Mouse (Mus musculus) midbrain, embryonic 14.5 days (tissue): ENCODE measurements at regions not wholly inside any gene's neighbourhood (a gene's known extent, or its start where the extent isn't known, plus 50 kb on each side); places are given as distances from the start of the nearest gene placed in this dataset.

Experiments
- ATAC-seq: fragments of 200-750 bp; cut with Nextera tagmentation; 2 replicates; pipeline ENCODE4 v1.8.0; 2017; ENCODE audit warnings: moderate number of reproducible peaks, moderate library complexity; ENCODE audit not compliant: low FRiP score, low TSS enrichment
- DNase-seq: peaks from one replicate; pipeline ENCODE4 v3.0.0-alpha.2; 2015
- H3K27ac ChIP-seq: fragments of 300-500 bp; sonication (generic); replicated peaks from 2 replicates; pipeline ENCODE4 v1.5.1; 2014; ENCODE audit warnings: mild to moderate bottlenecking, low read depth, low read length, moderate library complexity
- H3K27me3 ChIP-seq: fragments of 300-500 bp; sonication (generic); 2 replicates; pipeline ENCODE4 v1.6.1; 2014; ENCODE audit warnings: low read length, control low read depth, mixed read lengths; ENCODE audit not compliant: control insufficient read depth, insufficient read depth
- H3K36me3 ChIP-seq: fragments of 300-500 bp; sonication (generic); 2 replicates; pipeline ENCODE4 v1.6.1; 2014; ENCODE audit warnings: low read length, control low read depth; ENCODE audit not compliant: control insufficient read depth, insufficient read depth
- H3K4me1 ChIP-seq: fragments of 300-500 bp; sonication (generic); 2 replicates; pipeline ENCODE4 v1.6.1; 2014; ENCODE audit warnings: mild to moderate bottlenecking, antibody characterized with exemption, low read length, control low read depth; ENCODE audit not compliant: control insufficient read depth, insufficient read depth
- H3K4me2 ChIP-seq: fragments of 300-500 bp; sonication (generic); 2 replicates; pipeline ENCODE4 v1.6.1; 2014; ENCODE audit warnings: mild to moderate bottlenecking, low read length, moderate library complexity
- H3K4me3 ChIP-seq: fragments of 300-500 bp; sonication (generic); replicated peaks from 2 replicates; pipeline ENCODE4 v1.5.1; 2014; ENCODE audit warnings: low read depth, low read length
- H3K9ac ChIP-seq: fragments of 300-500 bp; sonication (generic); replicated peaks from 2 replicates; pipeline ENCODE4 v1.6.1; 2014; ENCODE audit warnings: mild to moderate bottlenecking, low read length, moderate library complexity
- H3K9me3 ChIP-seq: fragments of 300-500 bp; sonication (generic); 2 replicates; pipeline ENCODE4 v1.6.1; 2016; ENCODE audit warnings: low read length, control low read depth, mixed read lengths; ENCODE audit not compliant: control insufficient read depth
- WGBS: fragments of 180-500 bp; shearing (Covaris S2); extraction: QIAGEN DNeasy Blood & Tissue Kit; methylation state at CpG from one replicate; pipeline ENCODE4 v1.1.7; 2014; 5-methylcytosine and 5-hydroxymethylcytosine counted together

GRCm38 (mm10) chr10:115664567-115664966 is 77.0 kb upstream of the Lgr5 start:
- H3K4me2 ChIP-seq: peak overlapping the region; percentile 43
- H3K27ac ChIP-seq: no peak overlapping the region
- WGBS: 51% methylated on average over 19 of the region's 19 CpGs
- H3K4me3 ChIP-seq: 0 out of 2 replicates have a peak overlapping the region, but pooled peaks have one; percentile 2
- H3K4me1 ChIP-seq: no peaks in the 10 kb centered on the region
- no peak overlapping the region for H3K9ac ChIP-seq
- peak; percentile 58 for DNase-seq
- ATAC-seq: no peak
- no peaks in the 10 kb centered on the region for H3K27me3 ChIP-seq
- H3K36me3 ChIP-seq: no peaks in the 10 kb centered on the region
- H3K9me3 ChIP-seq: no peaks in the 10 kb centered on the region

- H3K4me2 ChIP-seq: no peak overlapping the region
- no peaks in the 10 kb centered on the region for H3K27me3 ChIP-seq
- H3K36me3 ChIP-seq: no peaks in the 10 kb centered on the region
- H3K4me1 ChIP-seq: no peaks in the 10 kb centered on the region
- 93% methylated on average over 2 of the region's 2 CpGs for WGBS
- no peak overlapping the region for H3K9ac ChIP-seq
- no peak overlapping the region for H3K27ac ChIP-seq
- no peaks in the 10 kb centered on the region for H3K9me3 ChIP-seq
- no peak overlapping the region for H3K4me3 ChIP-seq
- DNase-seq (no peak), ATAC-seq (no peak)
Measured at GRCm38 (mm10) chr10:115676661-115677060, 89.1 kb upstream of the Lgr5 start.

DNA sequence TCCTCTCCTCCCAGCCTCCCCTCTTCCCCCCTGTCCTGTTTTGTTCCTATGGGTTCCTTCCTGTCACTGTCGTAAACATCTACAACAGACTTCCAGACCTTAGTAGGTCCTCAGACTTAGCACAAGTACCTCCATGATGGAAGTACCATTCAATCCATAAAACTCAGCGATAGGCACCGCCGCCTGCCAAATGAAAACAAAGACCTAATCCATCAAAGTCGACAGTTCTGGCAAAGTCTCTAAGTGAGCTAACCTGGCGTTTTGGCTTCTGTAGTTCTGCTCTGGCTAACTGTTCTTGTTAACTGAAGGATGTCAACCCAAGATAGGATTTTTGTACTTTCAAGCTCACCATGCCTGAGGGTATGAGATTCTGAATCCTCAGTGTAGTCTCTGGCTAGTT is 93.5 kb upstream of the Lgr5 start:
- DNase-seq: no peak
- Histone ChIP-seq H3K4me3 (no peak overlapping the region), H3K4me2 (no peak overlapping the region), H3K27ac (no peak overlapping the region), H3K9ac (no peak overlapping the region), H3K27me3 (no peaks in the 10 kb centered on the region), H3K36me3 (no peaks in the 10 kb centered on the region), H3K4me1 (no peaks in the 10 kb centered on the region), H3K9me3 (no peaks in the 10 kb centered on the region)
- no peak for ATAC-seq
- WGBS: 79% methylated on average over 6 of the region's 6 CpGs

DNA sequence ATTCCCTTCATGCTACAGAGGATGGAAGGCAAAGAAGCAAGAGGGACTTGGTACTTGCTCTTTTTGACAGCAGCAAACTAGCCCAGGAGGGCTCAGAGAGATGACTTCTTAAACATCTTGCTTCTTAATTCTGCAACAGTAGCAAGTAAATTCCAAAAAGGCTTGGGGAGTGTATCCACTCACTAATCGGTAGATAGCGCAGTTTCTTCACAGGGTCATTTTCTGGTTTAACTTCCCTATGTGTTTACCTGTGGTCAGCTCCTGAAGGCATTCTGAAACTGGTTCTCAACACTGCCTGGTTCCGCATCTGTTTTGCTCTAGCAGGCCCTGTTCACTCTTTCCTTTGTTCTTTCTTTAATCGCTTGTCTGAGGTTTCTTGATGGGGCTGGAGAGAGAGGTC is 104.4 kb upstream of the Lgr5 start:
- H3K27me3 ChIP-seq: no peaks in the 10 kb centered on the region
- DNase-seq: no peak
- no peaks in the 10 kb centered on the region for H3K9me3 ChIP-seq
- no peak overlapping the region for H3K4me2 ChIP-seq
- no peaks in the 10 kb centered on the region for H3K4me1 ChIP-seq
- no peak for ATAC-seq
- 92% methylated on average over 4 of the region's 4 CpGs for WGBS
- no peak overlapping the region for H3K4me3 ChIP-seq
- H3K36me3 ChIP-seq: no peaks in the 10 kb centered on the region
- H3K9ac ChIP-seq: no peak overlapping the region
- H3K27ac ChIP-seq: no peak overlapping the region

- ATAC-seq (no peak), DNase-seq (no peak)
- H3K27me3 ChIP-seq: no peaks in the 10 kb centered on the region
- WGBS: 75% methylated on average over 22 of the region's 22 CpGs
- no peak overlapping the region for H3K9ac ChIP-seq
- no peaks in the 10 kb centered on the region for H3K9me3 ChIP-seq
- H3K36me3 ChIP-seq: no peaks in the 10 kb centered on the region
- no peak overlapping the region for H3K27ac ChIP-seq
- H3K4me1 ChIP-seq: no peaks in the 10 kb centered on the region
- H3K4me3 ChIP-seq: no peak overlapping the region
- no peak overlapping the region for H3K4me2 ChIP-seq
Measured at GRCm38 (mm10) chr10:115693986-115694833, 106.6 kb upstream of the Lgr5 start.

DNA sequence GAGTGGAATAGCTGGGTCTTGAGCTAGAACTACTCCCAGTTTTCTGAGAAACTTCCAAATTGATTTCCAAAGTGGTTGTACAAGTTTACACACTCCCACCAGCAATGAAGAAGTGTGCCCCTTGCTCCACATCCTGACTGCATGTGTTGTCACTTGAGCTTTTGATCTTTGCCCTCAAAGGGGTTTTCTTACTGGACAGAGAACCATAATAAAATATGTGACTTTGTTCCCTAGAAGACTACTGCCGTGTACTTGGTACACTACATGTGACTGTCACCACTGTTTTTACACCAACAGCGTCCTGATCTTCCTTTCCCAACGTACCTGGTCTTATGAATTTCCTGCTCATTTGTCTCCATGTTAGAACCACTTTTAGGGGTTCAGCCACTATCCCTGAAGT is 114.3 kb upstream of the Tspan8 start:
- 94% methylated on average over 3 of the region's 3 CpGs for WGBS

GRCm38 (mm10) chr10:115708623-115709022 is 108.0 kb upstream of the Tspan8 start:
- Histone ChIP-seq H3K27me3 (no peaks in the 10 kb centered on the region), H3K4me2 (no peak overlapping the region), H3K4me3 (no peak overlapping the region), H3K9ac (no peak overlapping the region), H3K4me1 (no peaks in the 10 kb centered on the region), H3K36me3 (no peaks in the 10 kb centered on the region), H3K9me3 (no peaks in the 10 kb centered on the region), H3K27ac (no peak overlapping the region)
- DNase-seq (no peak), ATAC-seq (no peak)
- WGBS: 83% methylated on average over 14 of the region's 14 CpGs

More for the DNA sequence above, 114.3 kb upstream of the Tspan8 start:
- H3K9ac ChIP-seq: no peak overlapping the region
- DNase-seq (no peak), ATAC-seq (no peak)
- H3K4me1 ChIP-seq: no peaks in the 10 kb centered on the region
- no peak overlapping the region for H3K4me2 ChIP-seq
- no peaks in the 10 kb centered on the region for H3K27me3 ChIP-seq
- no peaks in the 10 kb centered on the region for H3K36me3 ChIP-seq
- H3K27ac ChIP-seq: no peak overlapping the region
- no peaks in the 10 kb centered on the region for H3K9me3 ChIP-seq
- H3K4me3 ChIP-seq: no peak overlapping the region

GRCm38 (mm10) chr10:115713896-115714295 is 102.7 kb upstream of the Tspan8 start:
- DNase-seq (no peak), ATAC-seq (no peak)
- H3K4me1 ChIP-seq: no peaks in the 10 kb centered on the region
- H3K27ac ChIP-seq: no peak overlapping the region
- H3K9me3 ChIP-seq: no peaks in the 10 kb centered on the region
- H3K4me2 ChIP-seq: no peak overlapping the region
- H3K4me3 ChIP-seq: no peak overlapping the region
- 66% methylated on average over 6 of the region's 6 CpGs for WGBS
- H3K9ac ChIP-seq: no peak overlapping the region
- no peaks in the 10 kb centered on the region for H3K27me3 ChIP-seq
- no peaks in the 10 kb centered on the region for H3K36me3 ChIP-seq

- 48% methylated on average over 9 of the region's 9 CpGs for WGBS
Measured at GRCm38 (mm10) chr10:115716178-115716577, 100.5 kb upstream of the Tspan8 start.

More at GRCm38 (mm10) chr10:115716178-115716577, 100.5 kb upstream of the Tspan8 start:
- Histone ChIP-seq H3K36me3 (no peaks in the 10 kb centered on the region), H3K4me3 (no peak overlapping the region), H3K9me3 (no peaks in the 10 kb centered on the region), H3K27ac (no peak overlapping the region), H3K9ac (no peak overlapping the region), H3K4me1 (no peaks in the 10 kb centered on the region), H3K27me3 (no peaks in the 10 kb centered on the region), H3K4me2 (no peak overlapping the region)
- DNase-seq (peak; percentile 9), ATAC-seq (no peak)
